Mouse (Mus musculus): ENCODE measurements around the gene Fam162a.

Fam162a gene

GRCm38 (mm10) chr16:36071450-36072379, at the start of gene Fam162a, which contains the start of gene Ccdc58:
Gene Fam162a, minus strand, starts transcription at chr16:36071594.
Gene Ccdc58, plus strand, starts transcription at chr16:36071685.
- no peak; the same call in 1 of the 2 replicates for TF ChIP-seq GATA4 (IDR thresholded peaks at IDR 0.05; ENCODE audit: insufficient replicate concordance, low read length)

DNA sequence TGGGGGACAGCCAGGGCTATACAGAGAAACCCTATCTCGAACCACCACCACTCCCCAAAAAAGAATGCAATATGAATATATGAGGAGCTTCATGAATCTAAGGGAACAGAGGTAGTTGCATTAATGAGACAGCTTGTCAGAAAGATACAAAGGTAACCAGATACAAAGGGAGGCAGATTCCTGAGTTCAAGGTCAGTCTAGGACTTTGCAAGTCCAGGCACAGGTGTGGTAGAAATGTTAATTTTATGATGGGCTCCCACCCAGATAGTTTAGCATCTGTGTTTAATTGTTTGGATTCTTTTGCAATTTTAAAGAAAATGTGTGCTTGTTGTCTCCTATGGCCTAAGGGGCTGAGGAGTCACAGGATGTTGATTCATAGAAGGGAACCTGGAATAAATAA, 30.8 kb upstream of the Fam162a start:
- no peak for TF ChIP-seq GATA4 (IDR thresholded peaks at IDR 0.05; ENCODE audit: insufficient replicate concordance, low read length)

GRCm38 (mm10) chr16:36101526-36101925, 30.1 kb upstream of the Fam162a start:
- TF ChIP-seq GATA4 (IDR thresholded peaks at IDR 0.05; ENCODE audit: insufficient replicate concordance, low read length) = no peak

- TF ChIP-seq GATA4 (IDR thresholded peaks at IDR 0.05; ENCODE audit: insufficient replicate concordance, low read length) = no peak
Measured at GRCm38 (mm10) chr16:36094079-36094478, 22.7 kb upstream of the Fam162a start.

DNA sequence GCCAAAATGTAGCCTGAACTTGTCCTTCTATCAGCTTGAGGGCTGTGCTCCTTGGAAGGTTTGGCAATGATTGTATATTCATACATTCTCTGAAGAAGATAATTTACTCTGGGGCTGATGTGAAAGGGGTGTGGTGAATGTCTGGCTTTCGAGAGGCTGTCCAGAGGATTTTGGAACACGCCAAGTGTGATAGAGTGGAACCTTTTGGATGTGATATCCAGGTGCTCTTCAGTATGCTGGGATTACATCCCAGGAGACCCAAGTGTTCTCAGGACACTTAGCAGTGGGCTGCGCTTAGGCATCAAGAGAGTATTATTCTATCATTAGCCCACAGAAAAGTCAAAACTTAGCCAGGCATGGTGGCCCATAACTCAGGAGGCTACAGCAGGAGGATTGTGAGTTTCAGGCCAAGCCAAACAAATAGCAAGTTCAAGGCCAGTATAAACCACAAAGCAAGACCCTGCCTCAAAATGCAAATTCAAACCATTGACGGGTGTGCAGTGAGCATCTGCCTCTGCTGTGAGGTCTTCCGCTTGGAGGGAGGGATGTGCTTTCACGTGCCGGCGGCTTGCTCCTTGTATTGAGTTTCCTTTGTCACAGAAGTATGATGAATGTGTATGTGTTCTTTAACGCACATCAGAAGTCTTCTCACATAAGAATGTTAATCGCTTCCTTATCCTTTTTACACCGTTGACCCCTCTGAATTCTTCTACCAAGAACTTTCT, 19.6 kb upstream of the Fam162a start:
- TF ChIP-seq GATA4 (IDR thresholded peaks at IDR 0.05; ENCODE audit: insufficient replicate concordance, low read length) = no peak

DNA sequence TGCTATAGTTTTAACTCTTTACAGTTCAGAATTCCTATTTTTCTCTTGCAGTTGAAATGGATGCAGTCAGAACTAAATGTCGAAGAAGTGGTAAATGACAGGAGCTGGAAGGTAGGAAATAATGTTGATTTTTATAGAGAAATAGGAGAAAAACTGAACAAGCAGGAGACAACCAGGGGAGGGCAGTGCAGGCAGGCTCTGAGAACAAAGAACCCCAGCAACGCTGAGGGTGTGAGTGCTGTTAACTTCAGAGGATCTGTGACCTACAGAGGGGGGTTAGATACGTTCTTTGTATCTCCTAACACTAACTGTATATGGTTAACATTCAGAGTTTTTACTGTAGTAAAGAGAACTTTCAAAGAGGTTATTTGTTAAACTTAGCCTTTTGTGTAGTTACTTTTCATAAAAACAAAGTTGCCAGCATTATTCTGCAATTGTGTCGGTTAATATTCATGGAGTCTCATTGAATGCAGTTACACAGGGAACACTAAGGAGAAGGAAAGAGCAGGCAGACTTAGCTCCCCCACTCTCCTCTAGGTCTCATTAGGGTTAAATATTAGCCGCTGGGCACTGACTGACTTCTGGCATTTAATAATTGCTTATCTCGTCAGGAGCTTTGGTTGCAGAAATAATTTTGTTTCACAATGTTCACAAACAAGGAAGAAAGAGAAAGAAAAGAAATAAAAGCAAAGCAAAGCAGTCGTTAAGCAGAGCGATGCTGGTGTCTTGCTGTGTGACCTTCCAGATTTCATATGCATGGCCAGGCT, 18.6 kb upstream of the Fam162a start:
- peak; percentile 56; the same call in 1 of the 2 replicates for TF ChIP-seq GATA4 (IDR thresholded peaks at IDR 0.05; ENCODE audit: insufficient replicate concordance, low read length)

DNA sequence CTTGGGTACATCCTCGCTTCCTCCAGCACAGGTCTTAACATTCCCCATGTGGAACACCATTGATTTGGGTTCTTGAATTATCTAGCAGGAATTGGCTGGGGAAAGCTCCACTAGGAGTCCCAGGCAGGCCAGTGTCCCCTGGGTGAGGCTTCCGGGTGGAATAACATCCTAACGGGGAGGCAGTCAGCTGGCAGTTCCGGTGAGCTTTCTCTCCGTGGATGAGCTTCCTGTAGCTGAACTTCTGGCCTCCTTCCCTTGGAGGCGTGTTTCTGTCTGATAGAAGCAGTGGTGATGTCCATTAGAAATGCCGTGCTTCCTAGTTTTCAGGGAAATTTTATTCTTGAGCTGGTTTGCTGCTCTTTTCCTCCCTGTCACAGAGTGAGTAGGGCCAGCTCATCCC, 17.7 kb upstream of the Fam162a start:
- 0 out of 2 replicates have a peak, but pooled peaks have one; percentile 14 for TF ChIP-seq GATA4 (IDR thresholded peaks at IDR 0.05; ENCODE audit: insufficient replicate concordance, low read length)

GRCm38 (mm10) chr16:36087846-36088245, 16.5 kb upstream of the Fam162a start:
- 0 out of 2 replicates have a peak, but pooled peaks have one; percentile 54 for TF ChIP-seq GATA4 (IDR thresholded peaks at IDR 0.05; ENCODE audit: insufficient replicate concordance, low read length)

DNA sequence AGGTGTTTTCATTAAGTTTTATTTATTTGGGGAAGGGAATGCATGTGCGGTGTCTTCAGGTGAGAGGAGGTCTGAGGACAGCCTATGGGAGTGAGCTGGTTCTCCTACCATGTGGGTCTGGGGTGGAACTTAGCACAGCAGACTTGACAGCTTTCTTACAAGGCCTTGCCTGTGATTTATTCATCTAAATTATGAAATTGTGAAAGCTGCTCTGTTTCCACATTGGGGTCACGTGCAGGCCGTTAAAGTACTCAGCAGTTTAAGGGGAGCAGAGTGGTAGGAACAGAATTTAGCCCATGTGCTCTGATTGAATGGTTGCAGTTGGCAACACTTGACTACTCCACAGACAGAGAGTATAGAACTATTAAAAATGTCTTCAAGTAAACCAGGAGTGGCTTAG, 8.5 kb upstream of the Fam162a start:
- no peak for TF ChIP-seq GATA4 (IDR thresholded peaks at IDR 0.05; ENCODE audit: insufficient replicate concordance, low read length)

DNA sequence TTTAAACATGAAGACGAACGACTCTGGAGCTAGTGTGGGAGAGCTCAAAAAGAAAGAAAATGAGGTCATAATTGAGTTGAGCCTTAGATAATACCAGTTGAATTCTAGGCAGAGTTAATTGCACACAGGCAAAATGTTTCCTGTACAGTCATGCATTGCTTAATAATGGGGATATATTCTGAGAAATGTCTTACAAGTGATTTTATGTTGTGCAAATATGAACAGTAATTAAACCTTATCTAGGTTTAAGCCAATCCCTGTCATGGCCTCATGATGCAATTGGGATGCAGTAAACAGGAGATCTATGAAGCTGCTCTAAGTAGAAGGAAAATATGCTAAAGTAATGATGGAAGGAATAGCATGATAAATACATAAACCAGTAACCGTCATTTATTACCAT, 3.4 kb upstream of the Fam162a start:
- no peak for TF ChIP-seq GATA4 (IDR thresholded peaks at IDR 0.05; ENCODE audit: insufficient replicate concordance, low read length)

DNA sequence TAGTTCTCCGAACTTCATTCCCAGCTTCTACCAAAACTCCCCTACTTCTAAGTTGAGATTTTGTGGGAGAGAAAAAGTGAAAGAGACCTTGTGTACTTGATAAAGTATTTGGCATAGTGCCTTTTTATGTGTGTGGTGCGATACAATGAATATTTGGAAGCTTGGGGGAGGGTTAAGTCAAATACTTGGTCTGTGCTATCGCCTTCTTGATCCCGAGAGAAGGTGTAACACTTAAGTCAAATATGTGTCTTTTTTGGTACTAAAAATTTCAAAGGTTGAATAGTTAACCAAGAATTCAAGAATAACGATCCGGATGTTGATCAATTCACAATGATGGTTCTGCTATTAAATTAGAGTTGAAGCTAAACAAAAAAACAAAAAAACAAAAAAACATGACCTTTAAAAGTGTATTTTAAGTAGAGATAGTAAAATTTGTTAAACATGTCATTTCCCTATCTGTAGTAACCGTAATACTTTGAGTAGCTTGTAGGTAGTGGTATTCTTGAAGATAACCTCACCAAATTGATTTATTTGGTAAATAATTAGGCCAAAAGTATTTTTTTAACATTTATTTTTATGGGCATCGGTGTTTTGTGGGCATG, 1.1 kb upstream of the Fam162a start:
- no peak for TF ChIP-seq GATA4 (IDR thresholded peaks at IDR 0.05; ENCODE audit: insufficient replicate concordance, low read length)

DNA sequence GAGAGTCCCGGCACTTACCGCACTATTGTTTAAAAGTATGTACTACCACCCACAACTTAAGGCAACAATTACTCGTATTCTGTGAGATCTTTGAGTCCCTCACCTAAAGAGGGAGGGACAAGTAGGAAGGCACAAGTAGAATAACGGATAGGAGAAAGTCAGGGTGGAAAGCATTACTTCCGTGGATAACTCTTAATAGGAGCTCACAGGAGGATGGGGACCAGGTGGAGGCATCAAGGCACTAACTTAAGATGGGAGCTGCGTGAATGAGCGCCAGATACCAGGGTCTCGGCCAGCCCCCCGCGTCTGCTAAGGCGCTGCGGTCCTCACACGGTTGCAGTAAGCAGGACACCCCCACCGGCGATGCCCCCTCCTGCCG, 334 bp downstream of the Fam162a start:
- TF ChIP-seq GATA4 (IDR thresholded peaks at IDR 0.05; ENCODE audit: insufficient replicate concordance, low read length) = no peak

- no peak for TF ChIP-seq GATA4 (IDR thresholded peaks at IDR 0.05; ENCODE audit: insufficient replicate concordance, low read length)
Measured at GRCm38 (mm10) chr16:36069819-36070575, 1.4 kb downstream of the Fam162a start.

DNA sequence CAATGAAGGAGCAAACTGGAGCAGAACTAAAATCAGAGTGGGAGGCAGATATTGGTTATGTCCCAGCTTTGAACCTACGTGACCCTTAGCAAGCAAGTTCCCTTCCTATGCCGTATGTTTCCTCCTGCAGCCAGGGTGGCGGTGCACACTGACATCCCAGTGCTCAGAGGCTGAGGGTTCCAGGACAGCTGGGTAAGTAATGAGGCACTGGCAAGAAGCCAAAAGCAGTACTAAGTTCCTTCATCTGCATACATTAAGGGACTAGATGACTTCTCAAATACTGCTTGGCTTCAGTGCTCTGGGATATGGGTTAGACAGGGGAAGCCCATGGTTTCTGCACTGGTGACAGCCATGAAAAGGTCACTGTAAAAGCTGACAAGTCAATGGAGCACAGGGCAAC, 3.0 kb downstream of the Fam162a start:
- no peak for TF ChIP-seq GATA4 (IDR thresholded peaks at IDR 0.05; ENCODE audit: insufficient replicate concordance, low read length)
